Mouse (Mus musculus): Measurements from ENCODE around the gene Prss54. TPM values are rescaled to one million over a fixed set of nuclear protein-coding genes. Genes with fewer than 3 reads are reported as not detected.

Gene Prss54
- polyA plus RNA-seq, 1 experiment from 2014 or later: not detected

GRCm38 (mm10) chr8:95545815-95546214 lies 30.3 kb downstream of the Prss54 start:
- H3K27me3 ChIP-seq (ENCODE audit: control insufficient read depth, insufficient read depth, low read length): no peaks in the 10 kb centered on the region
- no peaks in the 10 kb centered on the region for H3K36me3 ChIP-seq (ENCODE audit: control insufficient read depth, insufficient read depth)
- 0 out of 2 replicates have a peak, but pooled peaks cover 3% of the 10 kb centered on the region for H3K4me1 ChIP-seq (ENCODE audit: control insufficient read depth, insufficient read depth, low read length)
- no peak for ATAC-seq (replicated peaks; ENCODE audit: extremely low read depth, insufficient read depth, low FRiP score)
- no peak overlapping the region for H3K27ac ChIP-seq (ENCODE audit: low read length)
- no peak overlapping the region for H3K4me2 ChIP-seq (ENCODE audit: low read depth, low read length)
- H3K9ac ChIP-seq (ENCODE audit: low read length): no peak overlapping the region
- no peak overlapping the region for H3K4me3 ChIP-seq (ENCODE audit: low read length)
- 74% methylated on average over 17 of the region's 17 CpGs for WGBS
- no peaks in the 10 kb centered on the region; the same call in 1 of the 2 replicates for H3K9me3 ChIP-seq (replicated peaks; ENCODE audit: control insufficient read depth, low read length)

DNA sequence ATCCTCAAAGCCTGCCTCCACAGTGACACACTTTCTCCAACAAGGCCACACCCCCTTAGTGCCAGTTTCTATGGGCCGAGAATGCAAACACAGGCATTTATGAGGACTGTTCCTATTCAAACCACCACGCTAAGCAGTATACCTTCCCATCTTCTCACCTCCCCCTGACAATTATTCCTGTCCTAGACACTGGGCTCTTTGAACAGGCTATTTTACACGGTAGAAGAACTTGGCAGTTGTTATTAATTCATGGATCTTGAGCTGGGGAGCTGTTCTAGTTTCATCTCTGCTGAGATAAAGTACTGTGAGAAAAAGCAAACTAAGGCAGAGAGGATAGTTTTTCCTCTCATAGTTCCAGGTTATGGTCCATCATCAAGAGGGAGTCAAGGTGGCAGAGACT lies 33.1 kb downstream of the Prss54 start:
- Histone ChIP-seq H3K9ac (ENCODE audit: low read length) (no peak overlapping the region), H3K4me2 (ENCODE audit: low read depth, low read length) (no peak overlapping the region), H3K27ac (ENCODE audit: low read length) (no peak overlapping the region), H3K4me3 (ENCODE audit: low read length) (no peak overlapping the region), H3K9me3 (replicated peaks; ENCODE audit: control insufficient read depth, low read length) (no peaks in the 10 kb centered on the region; the same call in 1 of the 2 replicates), H3K4me1 (ENCODE audit: control insufficient read depth, insufficient read depth, low read length) (0 out of 2 replicates have a peak, but pooled peaks cover 3% of the 10 kb centered on the region), H3K36me3 (ENCODE audit: control insufficient read depth, insufficient read depth) (no peaks in the 10 kb centered on the region), H3K27me3 (ENCODE audit: control insufficient read depth, insufficient read depth, low read length) (no peaks in the 10 kb centered on the region)
- ATAC-seq (replicated peaks; ENCODE audit: extremely low read depth, insufficient read depth, low FRiP score): no peak
- 76% methylated on average over 3 of the region's 3 CpGs for WGBS

DNA sequence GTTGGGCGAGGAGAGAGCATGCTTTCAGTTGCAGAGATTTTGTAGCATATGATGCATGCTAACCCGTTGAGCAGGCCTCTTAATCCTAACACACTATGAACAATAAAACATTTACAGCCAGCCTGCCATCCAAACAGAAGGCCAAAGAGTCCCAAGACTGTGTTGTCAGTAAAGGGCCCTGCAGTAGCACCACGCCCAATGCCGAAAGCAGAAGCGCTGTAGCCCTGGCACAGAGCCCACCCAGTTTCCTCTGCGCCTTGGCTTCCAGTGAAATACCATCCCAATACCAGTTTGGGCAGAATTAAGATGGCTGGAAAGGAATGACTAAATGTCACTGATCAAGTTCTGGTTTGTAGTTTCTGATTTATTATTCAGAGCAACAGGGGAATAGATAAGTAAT lies 33.9 kb downstream of the Prss54 start:
- ATAC-seq (replicated peaks; ENCODE audit: extremely low read depth, insufficient read depth, low FRiP score): no peak

DNA sequence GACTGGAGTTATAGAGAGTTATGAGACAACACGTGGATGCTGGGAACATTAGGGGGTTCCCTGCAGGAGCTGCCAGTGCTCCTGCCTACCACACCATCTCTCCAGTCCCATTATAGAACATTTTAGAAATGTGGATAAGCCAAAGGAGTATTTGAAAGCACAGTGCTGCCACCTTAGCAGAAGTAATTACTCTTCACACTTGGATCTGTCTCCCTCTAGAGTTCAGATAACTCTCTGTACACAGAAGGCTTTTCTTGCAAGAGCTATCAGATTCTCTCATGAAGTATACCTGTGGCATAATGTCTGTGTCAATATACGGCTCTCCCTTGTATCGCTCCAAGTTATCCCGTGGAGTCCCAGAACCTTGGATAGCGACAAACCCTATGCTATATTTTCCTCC lies 36.7 kb downstream of the Prss54 start:
- no peak overlapping the region for H3K4me2 ChIP-seq (ENCODE audit: low read depth, low read length)
- ATAC-seq (replicated peaks; ENCODE audit: extremely low read depth, insufficient read depth, low FRiP score): no peak
- 74% methylated on average over 5 of the region's 5 CpGs for WGBS

More for the DNA sequence above, 33.9 kb downstream of the Prss54 start:
- Histone ChIP-seq H3K36me3 (ENCODE audit: control insufficient read depth, insufficient read depth) (no peaks in the 10 kb centered on the region), H3K9ac (ENCODE audit: low read length) (no peak overlapping the region), H3K9me3 (replicated peaks; ENCODE audit: control insufficient read depth, low read length) (no peaks in the 10 kb centered on the region; the same call in 1 of the 2 replicates), H3K4me1 (ENCODE audit: control insufficient read depth, insufficient read depth, low read length) (no peaks in the 10 kb centered on the region), H3K27ac (ENCODE audit: low read length) (no peak overlapping the region), H3K4me2 (ENCODE audit: low read depth, low read length) (no peak overlapping the region), H3K27me3 (ENCODE audit: control insufficient read depth, insufficient read depth, low read length) (no peaks in the 10 kb centered on the region), H3K4me3 (ENCODE audit: low read length) (no peak overlapping the region)
- WGBS: 81% methylated on average over 6 of the region's 6 CpGs

DNA sequence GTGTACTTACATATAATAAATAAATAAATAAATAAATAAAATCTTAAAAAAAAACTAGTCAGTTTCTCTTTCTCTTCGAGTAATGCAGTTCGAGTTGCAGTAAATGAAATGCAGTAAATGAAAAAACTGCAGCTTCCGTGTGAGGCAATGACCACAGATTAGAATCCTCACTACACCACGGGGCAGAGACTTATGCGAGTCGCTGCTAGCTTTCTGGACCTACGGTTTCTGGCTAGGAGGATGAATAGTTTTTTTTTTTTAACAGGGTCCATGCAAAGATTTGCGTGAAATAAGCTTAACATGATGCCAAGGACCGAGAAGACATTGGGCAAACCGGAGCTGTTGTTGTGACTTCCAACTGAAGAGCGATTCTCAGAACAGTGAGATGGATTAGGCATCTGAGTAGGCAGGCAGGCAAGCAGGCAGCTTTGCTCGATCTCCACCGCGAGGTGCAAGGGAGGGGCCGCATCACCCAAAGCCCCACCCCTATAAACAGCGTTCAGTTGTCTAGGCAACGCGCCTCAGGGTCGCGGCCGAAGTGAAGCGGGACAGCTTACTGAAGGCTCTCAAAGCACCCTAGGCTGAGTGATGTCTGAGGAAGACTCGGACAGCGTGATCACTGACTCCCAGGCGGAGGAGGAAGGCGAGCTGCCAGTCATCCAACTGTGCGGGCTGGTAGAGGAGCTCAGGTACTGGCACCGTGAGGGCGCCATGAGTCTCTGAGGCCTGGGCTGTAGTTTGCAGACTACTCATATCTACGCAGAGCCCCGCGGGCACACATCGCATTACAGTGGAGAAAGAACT lies 42.4 kb downstream of the Prss54 start, which contains the start of gene Ccdc113:
Gene Ccdc113, plus strand, starts transcription at position 502 of the 804 bp plus-strand sequence.
- Histone ChIP-seq H3K27ac (ENCODE audit: low read length) (no peak within 1 kb of the TSS), H3K27me3 (ENCODE audit: control insufficient read depth, insufficient read depth, low read length) (no peaks in the 10 kb centered on the region), H3K9me3 (replicated peaks; ENCODE audit: control insufficient read depth, low read length) (no peaks in the 10 kb centered on the region), H3K4me3 (ENCODE audit: low read length) (peak within 1 kb of the TSS; percentile 51), H3K36me3 (ENCODE audit: control insufficient read depth, insufficient read depth) (no peaks in the 10 kb centered on the region), H3K9ac (ENCODE audit: low read length) (peak within 1 kb of the TSS; percentile 44), H3K4me1 (ENCODE audit: control insufficient read depth, insufficient read depth, low read length) (no peaks in the 10 kb centered on the region), H3K4me2 (ENCODE audit: low read depth, low read length) (peak within 1 kb of the TSS; percentile 69)
- 7% methylated on average over 33 of the region's 33 CpGs for WGBS
- ATAC-seq (replicated peaks; ENCODE audit: extremely low read depth, insufficient read depth, low FRiP score): peak; percentile 78

More for the DNA sequence above, 36.7 kb downstream of the Prss54 start:
- H3K4me3 ChIP-seq (ENCODE audit: low read length): no peak overlapping the region
- no peak overlapping the region for H3K9ac ChIP-seq (ENCODE audit: low read length)
- no peak overlapping the region for H3K27ac ChIP-seq (ENCODE audit: low read length)
- no peaks in the 10 kb centered on the region for H3K27me3 ChIP-seq (ENCODE audit: control insufficient read depth, insufficient read depth, low read length)
- H3K4me1 ChIP-seq (ENCODE audit: control insufficient read depth, insufficient read depth, low read length): no peaks in the 10 kb centered on the region
- no peaks in the 10 kb centered on the region for H3K36me3 ChIP-seq (ENCODE audit: control insufficient read depth, insufficient read depth)
- no peaks in the 10 kb centered on the region; the same call in 1 of the 2 replicates for H3K9me3 ChIP-seq (replicated peaks; ENCODE audit: control insufficient read depth, low read length)

GRCm38 (mm10) chr8:95532206-95532605 lies 43.9 kb downstream of the Prss54 start:
- no peak overlapping the region for H3K4me2 ChIP-seq (ENCODE audit: low read depth, low read length)
- 75% methylated on average over 4 of the region's 4 CpGs for WGBS
- no peaks in the 10 kb centered on the region for H3K9me3 ChIP-seq (replicated peaks; ENCODE audit: control insufficient read depth, low read length)
- no peak overlapping the region for H3K4me3 ChIP-seq (ENCODE audit: low read length)
- H3K36me3 ChIP-seq (ENCODE audit: control insufficient read depth, insufficient read depth): no peaks in the 10 kb centered on the region
- H3K4me1 ChIP-seq (ENCODE audit: control insufficient read depth, insufficient read depth, low read length): no peaks in the 10 kb centered on the region
- no peak overlapping the region for H3K27ac ChIP-seq (ENCODE audit: low read length)
- ATAC-seq (replicated peaks; ENCODE audit: extremely low read depth, insufficient read depth, low FRiP score): no peak
- H3K27me3 ChIP-seq (ENCODE audit: control insufficient read depth, insufficient read depth, low read length): no peaks in the 10 kb centered on the region
- H3K9ac ChIP-seq (ENCODE audit: low read length): no peak overlapping the region

DNA sequence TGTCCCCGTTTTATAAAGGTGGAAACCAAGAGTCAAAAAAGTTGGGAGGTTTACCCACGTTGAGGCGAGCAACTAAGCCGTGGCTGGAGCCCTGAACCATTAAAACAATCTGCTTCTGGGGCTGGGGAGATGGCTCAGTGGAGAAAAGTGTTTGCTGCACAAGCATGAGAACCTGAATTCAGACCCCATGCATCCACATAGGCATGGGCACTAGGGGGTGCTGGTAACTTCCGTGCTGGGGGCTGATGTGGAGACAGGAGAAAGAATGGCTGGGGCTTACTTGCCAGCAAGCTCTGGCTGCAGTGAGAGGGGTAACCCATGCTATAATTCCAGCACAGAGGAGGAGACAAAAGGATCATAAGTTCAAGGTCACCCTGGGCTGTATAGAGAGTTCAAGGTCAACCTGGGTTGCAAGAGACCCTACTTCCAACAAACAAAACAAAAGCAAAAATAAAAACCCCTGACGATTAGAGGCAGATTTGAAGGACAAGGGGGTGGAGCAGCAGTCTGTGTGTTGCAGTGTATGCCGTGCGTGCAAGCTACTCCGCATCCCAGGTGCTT lies 47.3 kb downstream of the Prss54 start:
- Histone ChIP-seq H3K4me1 (ENCODE audit: control insufficient read depth, insufficient read depth, low read length) (no peaks in the 10 kb centered on the region), H3K27ac (ENCODE audit: low read length) (no peak overlapping the region), H3K9ac (ENCODE audit: low read length) (no peak overlapping the region), H3K9me3 (replicated peaks; ENCODE audit: control insufficient read depth, low read length) (no peaks in the 10 kb centered on the region), H3K36me3 (ENCODE audit: control insufficient read depth, insufficient read depth) (no peaks in the 10 kb centered on the region), H3K4me2 (ENCODE audit: low read depth, low read length) (no peak overlapping the region), H3K4me3 (ENCODE audit: low read length) (no peak overlapping the region), H3K27me3 (ENCODE audit: control insufficient read depth, insufficient read depth, low read length) (no peaks in the 10 kb centered on the region)
- 68% methylated on average over 9 of the region's 9 CpGs for WGBS
- no peak for ATAC-seq (replicated peaks; ENCODE audit: extremely low read depth, insufficient read depth, low FRiP score)

- Histone ChIP-seq H3K4me3 (ENCODE audit: low read length) (no peak overlapping the region), H3K27me3 (ENCODE audit: control insufficient read depth, insufficient read depth, low read length) (no peaks in the 10 kb centered on the region), H3K4me1 (ENCODE audit: control insufficient read depth, insufficient read depth, low read length) (no peaks in the 10 kb centered on the region), H3K9me3 (replicated peaks; ENCODE audit: control insufficient read depth, low read length) (no peaks in the 10 kb centered on the region), H3K4me2 (ENCODE audit: low read depth, low read length) (no peak overlapping the region), H3K9ac (ENCODE audit: low read length) (no peak overlapping the region), H3K36me3 (ENCODE audit: control insufficient read depth, insufficient read depth) (no peaks in the 10 kb centered on the region), H3K27ac (ENCODE audit: low read length) (no peak overlapping the region)
- 85% methylated on average over 10 of the region's 10 CpGs for WGBS
- ATAC-seq (replicated peaks; ENCODE audit: extremely low read depth, insufficient read depth, low FRiP score): no peak
Measured at GRCm38 (mm10) chr8:95528194-95528593, 47.9 kb downstream of the Prss54 start.

- ATAC-seq (replicated peaks; ENCODE audit: extremely low read depth, insufficient read depth, low FRiP score): no peak
- Histone ChIP-seq H3K9ac (ENCODE audit: low read length) (no peak overlapping the region), H3K36me3 (ENCODE audit: control insufficient read depth, insufficient read depth) (no peaks in the 10 kb centered on the region), H3K27me3 (ENCODE audit: control insufficient read depth, insufficient read depth, low read length) (no peaks in the 10 kb centered on the region), H3K27ac (ENCODE audit: low read length) (no peak overlapping the region), H3K4me1 (ENCODE audit: control insufficient read depth, insufficient read depth, low read length) (no peaks in the 10 kb centered on the region), H3K9me3 (replicated peaks; ENCODE audit: control insufficient read depth, low read length) (no peaks in the 10 kb centered on the region), H3K4me2 (ENCODE audit: low read depth, low read length) (no peak overlapping the region), H3K4me3 (ENCODE audit: low read length) (no peak overlapping the region)
- 70% methylated on average over 4 of the region's 4 CpGs for WGBS
Measured at GRCm38 (mm10) chr8:95523991-95524390, 52.1 kb downstream of the Prss54 start.
